Mouse (Mus musculus) limb, embryonic 15.5 days (tissue): ENCODE data around the gene St6galnac5. TPM values are rescaled to one million over a fixed set of nuclear protein-coding genes. Genes with fewer than 3 reads are reported as not detected.

Experiments used
- ATAC-seq: fragments of 200-750 bp; cut with Nextera tagmentation; 2 replicates; pipeline ENCODE4 v1.8.0; 2017; ENCODE audit warnings: low read depth, moderate TSS enrichment; ENCODE audit not compliant: insufficient number of reproducible peaks, low FRiP score, low TSS enrichment
- H3K27ac ChIP-seq: fragments of 300-500 bp; sonication (generic); 2 replicates; pipeline ENCODE4 v1.5.1; 2015; ENCODE audit warnings: moderate library complexity, mild to moderate bottlenecking, inconsistent platforms
- H3K27me3 ChIP-seq: fragments of 300-500 bp; sonication (generic); 2 replicates; pipeline ENCODE4 v1.6.1; 2015; ENCODE audit warnings: inconsistent platforms
- H3K36me3 ChIP-seq: fragments of 300-500 bp; sonication (generic); 2 replicates; pipeline ENCODE4 v1.6.1; 2015; ENCODE audit warnings: inconsistent platforms
- H3K4me1 ChIP-seq: fragments of 300-500 bp; sonication (generic); 2 replicates; pipeline ENCODE4 v1.6.1; 2015; ENCODE audit warnings: inconsistent platforms
- H3K4me2 ChIP-seq: fragments of 300-500 bp; sonication (generic); 2 replicates; pipeline ENCODE4 v1.6.1; 2015; ENCODE audit warnings: mild to moderate bottlenecking, inconsistent platforms
- H3K4me3 ChIP-seq: fragments of 300-500 bp; sonication (generic); 2 replicates; pipeline ENCODE4 v1.5.1; 2015; ENCODE audit warnings: mild to moderate bottlenecking, inconsistent platforms
- H3K9ac ChIP-seq: fragments of 300-500 bp; sonication (generic); 2 replicates; pipeline ENCODE4 v1.6.1; 2015; ENCODE audit warnings: inconsistent platforms
- H3K9me3 ChIP-seq: fragments of 300-500 bp; sonication (generic); 2 replicates; pipeline ENCODE4 v1.6.1; 2016; ENCODE audit warnings: inconsistent platforms
- WGBS: fragments of 180-500 bp; shearing (Covaris S2); methylation state at CpG from one replicate; pipeline ENCODE4 v1.1.7; 2015; 5-methylcytosine and 5-hydroxymethylcytosine counted together
- polyA plus RNA-seq: library from polyadenylated mRNA; unstranded; fragments of >200 nt; fragmentation: Nextera tagmentation; extraction: Ambion mirVana; gene quantifications from 2 replicates; pipeline ENCODE4 v1.2.1, GENCODE M21; 2015

Gene St6galnac5
- polyA plus RNA-seq, 1 experiment from 2014 or later, result 1.3 TPM

DNA sequence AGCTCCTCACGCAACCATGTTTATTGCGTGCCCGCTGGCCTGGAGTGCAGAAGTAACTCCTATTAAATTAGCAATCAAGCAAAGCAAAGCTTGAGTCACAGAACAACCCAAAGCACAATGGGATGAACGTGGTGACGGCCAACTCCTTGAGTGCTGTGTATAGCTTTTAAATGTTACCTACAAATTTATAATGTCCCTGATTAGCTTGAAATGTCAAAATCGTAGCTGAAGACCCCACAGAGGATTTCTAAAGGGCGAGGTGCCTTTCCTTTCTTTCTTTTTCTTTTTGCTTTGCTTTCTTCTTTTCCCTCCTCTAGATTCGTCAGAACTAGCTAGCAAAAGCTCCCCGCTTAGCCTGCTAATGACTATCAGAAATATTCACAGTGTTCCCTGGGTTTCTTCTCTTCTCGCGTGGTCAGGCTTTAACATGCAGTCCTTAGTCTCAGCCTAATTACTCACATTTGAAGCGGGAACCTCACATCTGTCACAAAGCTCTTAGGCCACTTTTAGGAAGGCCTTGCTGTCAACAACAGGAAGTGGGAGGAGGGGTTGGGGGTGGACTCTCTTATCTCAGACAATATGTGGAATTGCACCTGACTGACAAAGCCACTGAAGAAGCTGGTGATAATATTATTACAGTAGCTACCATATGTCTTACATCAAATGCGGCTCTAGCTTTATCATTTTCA lies 53.6 kb downstream of the St6galnac5 start:
- Histone ChIP-seq H3K27ac (no peak overlapping the region), H3K9ac (no peak overlapping the region), H3K4me1 (0 out of 2 replicates have a peak, but pooled peaks cover 7% of the 10 kb centered on the region), H3K4me2 (no peak overlapping the region), H3K27me3 (no peaks in the 10 kb centered on the region), H3K36me3 (no peaks in the 10 kb centered on the region), H3K9me3 (no peaks in the 10 kb centered on the region), H3K4me3 (no peak overlapping the region)
- ATAC-seq, result no peak
- 43% methylated on average over 13 of the region's 13 CpGs for WGBS

DNA sequence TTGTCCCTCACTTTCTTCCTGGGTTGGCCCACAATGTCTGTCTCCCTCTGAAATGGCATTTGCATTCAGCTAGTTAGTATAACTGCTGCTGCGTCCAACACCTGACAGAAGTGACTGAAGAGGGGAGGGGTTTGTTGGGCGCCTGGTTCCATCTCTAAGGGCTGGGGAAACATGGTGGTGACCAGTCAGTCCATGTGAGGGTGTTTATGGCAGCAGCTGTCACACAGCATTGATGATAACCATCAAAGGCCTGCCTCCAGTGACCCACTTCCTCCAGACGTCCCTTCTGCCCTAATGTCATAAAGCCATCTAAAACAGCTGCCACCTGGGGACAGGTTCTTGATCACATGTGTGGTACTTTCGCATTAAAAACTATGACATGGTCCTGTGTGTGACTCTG lies 55.9 kb downstream of the St6galnac5 start:
- Histone ChIP-seq H3K4me3 (no peak overlapping the region), H3K9me3 (no peaks in the 10 kb centered on the region), H3K36me3 (no peaks in the 10 kb centered on the region), H3K4me2 (no peak overlapping the region), H3K27ac (no peak overlapping the region), H3K4me1 (0 out of 2 replicates have a peak, but pooled peaks cover 7% of the 10 kb centered on the region), H3K27me3 (no peaks in the 10 kb centered on the region), H3K9ac (no peak overlapping the region)
- WGBS, result 39% methylated on average over 4 of the region's 4 CpGs
- ATAC-seq, result no peak

DNA sequence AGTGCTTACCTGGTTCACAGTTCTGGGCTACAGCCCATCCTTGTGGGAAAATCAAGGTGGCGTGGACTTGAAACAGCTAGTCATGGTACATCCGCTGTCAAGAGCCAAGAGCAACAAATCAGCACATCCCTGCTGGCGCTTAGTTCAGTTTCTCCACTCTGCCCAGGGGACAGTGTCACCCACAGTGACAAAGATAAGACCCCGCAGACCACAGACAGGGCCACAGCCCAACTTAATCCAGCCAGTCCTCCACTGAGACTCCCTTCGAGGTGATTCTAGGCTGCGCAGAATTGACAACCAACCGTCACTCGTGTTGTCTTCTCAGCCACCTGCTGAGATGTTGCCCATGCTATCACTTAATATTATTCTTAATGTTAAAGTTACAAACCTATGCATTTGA lies 56.7 kb downstream of the St6galnac5 start:
- no peaks in the 10 kb centered on the region for H3K9me3 ChIP-seq
- no peak overlapping the region for H3K4me2 ChIP-seq
- no peaks in the 10 kb centered on the region for H3K27me3 ChIP-seq
- 0 out of 2 replicates have a peak, but pooled peaks cover 7% of the 10 kb centered on the region for H3K4me1 ChIP-seq
- no peaks in the 10 kb centered on the region for H3K36me3 ChIP-seq
- no peak overlapping the region for H3K4me3 ChIP-seq
- no peak overlapping the region for H3K27ac ChIP-seq
- ATAC-seq, result no peak
- WGBS, result 93% methylated on average over 8 of the region's 8 CpGs
- H3K9ac ChIP-seq, result no peak overlapping the region

DNA sequence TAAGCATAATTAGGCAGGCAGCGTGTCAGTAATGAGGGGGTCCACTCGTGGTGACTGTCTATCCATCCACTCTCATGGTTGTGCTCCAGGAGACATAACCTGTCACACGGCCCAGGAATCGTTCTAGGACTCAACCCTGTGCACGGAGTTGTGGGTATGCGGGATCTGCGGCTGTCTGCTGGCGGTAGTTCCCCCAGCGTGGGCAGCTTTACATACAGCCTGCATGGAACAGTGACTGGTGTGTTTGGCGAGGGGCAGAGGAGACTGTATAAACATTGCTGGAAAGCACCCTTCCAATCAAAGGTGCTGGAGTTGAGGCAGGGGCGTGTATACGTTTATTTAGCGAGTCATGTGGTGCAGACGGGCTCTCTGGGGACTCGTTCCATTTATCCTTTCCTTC lies 58.5 kb downstream of the St6galnac5 start:
- ATAC-seq, result no peak
- Histone ChIP-seq H3K27ac (no peak overlapping the region), H3K4me2 (no peak overlapping the region)

DNA sequence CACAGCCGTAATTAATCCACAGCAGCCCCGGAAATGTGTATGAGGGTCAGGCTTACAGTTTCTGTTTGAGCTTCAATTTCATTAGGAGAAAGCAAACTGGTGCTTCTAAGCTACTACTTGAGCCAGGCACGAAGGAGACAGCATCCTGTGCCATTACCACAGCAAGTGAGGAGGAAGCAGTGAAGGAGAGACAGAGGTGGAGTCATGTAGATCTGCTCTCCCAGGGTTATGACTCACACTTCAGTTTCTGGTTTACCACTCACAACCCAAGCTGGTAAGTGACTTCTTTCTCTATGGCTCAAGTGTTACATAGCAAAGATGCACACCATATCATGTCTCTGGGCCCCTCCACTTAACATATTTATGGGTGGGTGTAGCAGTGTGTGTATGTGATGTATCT lies 61.7 kb downstream of the St6galnac5 start:
- no peak overlapping the region for H3K9ac ChIP-seq
- H3K36me3 ChIP-seq, result no peaks in the 10 kb centered on the region
- H3K4me3 ChIP-seq, result no peak overlapping the region
- no peak for ATAC-seq
- no peak overlapping the region for H3K4me2 ChIP-seq
- WGBS, result 57% methylated on average over 3 of the region's 3 CpGs
- no peaks in the 10 kb centered on the region; the same call in 1 of the 2 replicates for H3K4me1 ChIP-seq
- H3K27me3 ChIP-seq, result no peaks in the 10 kb centered on the region
- no peak overlapping the region for H3K27ac ChIP-seq
- H3K9me3 ChIP-seq, result no peaks in the 10 kb centered on the region

More for the DNA sequence above, 58.5 kb downstream of the St6galnac5 start:
- Histone ChIP-seq H3K9ac (no peak overlapping the region), H3K36me3 (no peaks in the 10 kb centered on the region), H3K9me3 (no peaks in the 10 kb centered on the region), H3K4me3 (no peak overlapping the region), H3K27me3 (no peaks in the 10 kb centered on the region), H3K4me1 (no peaks in the 10 kb centered on the region; the same call in 1 of the 2 replicates)
- WGBS, result 65% methylated on average over 15 of the region's 15 CpGs

DNA sequence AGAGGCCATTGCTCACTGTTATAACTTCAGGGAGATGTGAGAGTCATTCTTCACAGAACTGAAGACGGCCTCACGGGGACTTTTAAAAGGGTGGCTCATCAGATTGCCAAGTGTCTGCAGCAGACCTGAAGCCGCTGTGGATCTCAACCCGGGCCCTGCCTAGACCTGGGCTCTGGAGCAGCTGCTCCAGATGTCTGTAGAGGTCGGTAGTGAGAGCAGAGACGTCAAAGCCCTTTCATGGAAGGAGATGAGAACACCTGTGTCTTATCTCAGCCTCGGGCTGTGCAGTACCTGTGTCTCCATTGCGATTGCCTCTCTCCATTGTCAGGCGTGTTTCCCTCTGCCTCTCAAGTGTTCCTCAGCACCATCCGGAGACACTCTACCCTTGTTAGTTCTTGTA lies 62.9 kb downstream of the St6galnac5 start:
- Histone ChIP-seq H3K4me2 (no peak overlapping the region), H3K36me3 (no peaks in the 10 kb centered on the region), H3K27me3 (no peaks in the 10 kb centered on the region), H3K9me3 (no peaks in the 10 kb centered on the region), H3K27ac (no peak overlapping the region), H3K4me1 (no peaks in the 10 kb centered on the region; the same call in 1 of the 2 replicates), H3K4me3 (no peak overlapping the region), H3K9ac (no peak overlapping the region)
- ATAC-seq, result no peak
- WGBS, result 61% methylated on average over 10 of the region's 10 CpGs

DNA sequence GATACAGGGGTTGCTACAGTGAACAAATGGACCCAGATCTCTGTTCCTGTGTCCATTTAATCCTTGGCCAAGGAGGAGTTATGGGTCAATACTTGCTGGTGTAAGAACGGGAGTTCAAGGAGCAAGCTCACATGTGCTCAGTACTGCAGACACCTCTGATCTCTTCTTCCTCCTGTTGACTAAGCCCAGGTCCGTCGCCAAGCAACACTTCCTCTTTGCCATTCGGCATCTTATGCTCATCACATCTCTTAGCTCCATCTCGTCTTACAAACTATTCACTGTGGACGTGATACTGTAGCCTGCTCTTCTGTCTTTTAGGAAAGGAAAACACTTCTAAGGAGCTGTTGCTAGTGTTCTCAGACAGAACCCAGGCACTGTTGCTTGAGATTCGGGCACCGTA lies 64.5 kb downstream of the St6galnac5 start:
- Histone ChIP-seq H3K9me3 (no peaks in the 10 kb centered on the region), H3K27me3 (no peaks in the 10 kb centered on the region), H3K36me3 (no peaks in the 10 kb centered on the region), H3K4me1 (no peaks in the 10 kb centered on the region; the same call in 1 of the 2 replicates), H3K4me2 (no peak overlapping the region), H3K9ac (no peak overlapping the region), H3K27ac (no peak overlapping the region), H3K4me3 (no peak overlapping the region)
- ATAC-seq, result no peak
- WGBS, result 65% methylated on average over 8 of the region's 8 CpGs

DNA sequence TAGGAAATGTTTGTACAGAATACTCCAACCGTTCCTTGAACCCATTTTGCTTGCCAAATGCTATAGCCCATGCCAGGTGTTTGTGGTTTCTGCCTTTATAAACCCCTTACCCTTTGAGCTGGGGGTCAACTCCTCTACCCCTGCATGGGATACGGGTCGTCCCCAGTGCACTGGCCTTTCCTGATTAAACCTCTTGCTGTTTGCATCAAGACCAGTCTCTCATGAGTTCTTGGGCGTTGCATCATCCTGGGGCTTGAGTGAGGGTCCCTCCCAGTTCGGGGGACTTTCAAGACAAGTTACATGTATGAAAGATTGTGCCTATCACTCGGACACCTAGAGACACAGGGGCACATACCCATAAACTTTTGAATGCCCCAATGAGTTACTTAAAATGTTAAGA lies 67.7 kb downstream of the St6galnac5 start:
- no peak overlapping the region for H3K4me3 ChIP-seq
- no peak overlapping the region for H3K27ac ChIP-seq
- WGBS, result 89% methylated on average over 6 of the region's 6 CpGs
- ATAC-seq, result no peak
- H3K36me3 ChIP-seq, result no peaks in the 10 kb centered on the region
- H3K9ac ChIP-seq, result no peak overlapping the region
- no peaks in the 10 kb centered on the region for H3K27me3 ChIP-seq
- H3K9me3 ChIP-seq, result no peaks in the 10 kb centered on the region
- H3K4me1 ChIP-seq, result no peaks in the 10 kb centered on the region
- H3K4me2 ChIP-seq, result no peak overlapping the region

DNA sequence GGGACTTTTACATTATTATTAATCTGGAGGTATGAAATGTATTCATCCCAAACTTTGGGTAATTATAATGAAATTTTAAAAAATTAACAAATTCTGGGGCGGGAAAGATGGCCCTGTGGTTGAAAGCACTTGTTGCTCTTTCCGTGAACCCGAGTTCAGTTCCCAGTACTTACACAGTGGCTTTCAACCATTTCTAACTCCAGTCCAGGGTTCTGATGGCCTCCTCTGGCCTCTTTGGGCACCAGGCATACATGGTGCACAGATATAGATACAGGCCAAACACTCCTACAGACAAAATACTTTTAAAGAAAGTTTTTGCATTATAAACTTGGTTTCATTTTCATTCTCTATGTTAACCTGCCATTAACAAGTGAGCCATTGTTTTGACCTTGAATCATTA lies 68.4 kb downstream of the St6galnac5 start:
- H3K9ac ChIP-seq, result no peak overlapping the region
- WGBS, result 93% methylated on average over 3 of the region's 3 CpGs
- no peak for ATAC-seq
- H3K4me2 ChIP-seq, result no peak overlapping the region
- H3K27ac ChIP-seq, result no peak overlapping the region
- H3K4me1 ChIP-seq, result no peaks in the 10 kb centered on the region
- H3K9me3 ChIP-seq, result no peaks in the 10 kb centered on the region
- no peak overlapping the region for H3K4me3 ChIP-seq
- H3K36me3 ChIP-seq, result no peaks in the 10 kb centered on the region
- H3K27me3 ChIP-seq, result no peaks in the 10 kb centered on the region

DNA sequence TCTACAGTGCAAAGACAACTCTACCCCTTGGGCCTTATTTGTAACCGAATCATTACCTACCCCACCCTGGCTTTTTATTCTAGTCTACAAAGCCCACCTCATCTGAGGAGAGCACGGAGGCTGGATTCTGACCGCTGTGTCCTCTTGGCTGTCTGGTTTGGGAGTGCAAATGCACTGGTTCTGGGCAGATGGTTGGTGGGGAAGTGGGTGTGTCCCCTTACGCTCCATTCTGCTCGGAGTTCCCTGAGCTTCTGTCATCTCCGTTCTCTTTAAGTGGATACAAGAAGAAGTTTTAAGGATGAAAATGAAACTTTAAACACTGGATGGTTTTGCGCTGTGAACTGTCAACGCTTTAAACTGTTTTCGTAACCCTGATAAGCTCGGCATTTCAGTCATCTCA lies 68.9 kb downstream of the St6galnac5 start:
- WGBS, result 93% methylated on average over 10 of the region's 10 CpGs
- no peaks in the 10 kb centered on the region for H3K36me3 ChIP-seq
- no peak overlapping the region for H3K27ac ChIP-seq
- no peak overlapping the region for H3K4me3 ChIP-seq
- no peak overlapping the region for H3K4me2 ChIP-seq
- ATAC-seq, result no peak
- H3K27me3 ChIP-seq, result no peaks in the 10 kb centered on the region
- H3K9me3 ChIP-seq, result no peaks in the 10 kb centered on the region
- H3K9ac ChIP-seq, result no peak overlapping the region
- no peaks in the 10 kb centered on the region for H3K4me1 ChIP-seq

DNA sequence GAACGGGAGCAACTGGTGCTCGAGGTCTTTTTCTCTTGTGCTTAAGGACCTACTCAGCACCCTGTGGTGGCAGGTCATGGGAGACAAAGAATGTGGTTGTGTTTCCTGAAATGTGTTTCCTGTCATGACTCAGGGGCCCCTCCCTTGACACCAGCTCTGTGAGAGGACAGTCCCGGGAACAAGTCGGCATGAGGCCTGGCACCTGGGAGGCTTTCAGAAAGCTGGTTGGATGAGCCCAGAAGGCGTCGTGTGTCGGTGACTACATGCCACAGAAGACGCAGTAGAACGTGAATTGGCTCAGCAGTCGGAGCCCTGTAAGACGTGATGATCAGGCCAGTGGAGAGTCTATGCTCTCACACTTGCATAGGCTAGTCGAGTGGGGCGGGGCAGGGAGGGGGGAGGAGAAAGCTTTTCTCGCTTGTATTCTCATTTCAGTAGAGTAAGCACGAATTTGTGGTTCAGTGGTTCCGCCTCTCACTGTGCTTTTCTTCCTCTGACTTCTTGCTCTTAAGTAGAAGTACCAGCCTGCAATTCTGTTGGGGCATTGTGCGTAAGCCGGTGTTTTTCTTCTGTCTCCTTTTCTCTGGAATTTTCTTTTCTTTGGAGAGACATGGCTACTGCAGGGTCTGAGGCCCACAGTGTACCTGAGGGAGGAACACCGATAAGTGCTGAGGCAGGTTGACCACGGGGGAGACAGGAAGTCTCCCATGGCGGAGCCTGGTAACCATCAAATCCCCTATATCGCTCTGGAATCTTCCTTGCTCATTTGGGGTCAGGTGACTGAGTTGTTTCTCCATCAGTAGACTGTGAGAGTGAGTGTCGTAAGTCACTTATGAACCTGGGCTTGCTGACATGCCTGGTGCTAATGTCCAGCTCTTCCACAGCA lies 69.6 kb downstream of the St6galnac5 start:
- Histone ChIP-seq H3K4me3 (no peak overlapping the region), H3K4me1 (no peaks in the 10 kb centered on the region), H3K9me3 (no peaks in the 10 kb centered on the region), H3K27me3 (no peaks in the 10 kb centered on the region), H3K9ac (no peak overlapping the region), H3K4me2 (no peak overlapping the region), H3K36me3 (no peaks in the 10 kb centered on the region), H3K27ac (no peak overlapping the region)
- no peak for ATAC-seq
- WGBS, result 83% methylated on average over 23 of the region's 23 CpGs

DNA sequence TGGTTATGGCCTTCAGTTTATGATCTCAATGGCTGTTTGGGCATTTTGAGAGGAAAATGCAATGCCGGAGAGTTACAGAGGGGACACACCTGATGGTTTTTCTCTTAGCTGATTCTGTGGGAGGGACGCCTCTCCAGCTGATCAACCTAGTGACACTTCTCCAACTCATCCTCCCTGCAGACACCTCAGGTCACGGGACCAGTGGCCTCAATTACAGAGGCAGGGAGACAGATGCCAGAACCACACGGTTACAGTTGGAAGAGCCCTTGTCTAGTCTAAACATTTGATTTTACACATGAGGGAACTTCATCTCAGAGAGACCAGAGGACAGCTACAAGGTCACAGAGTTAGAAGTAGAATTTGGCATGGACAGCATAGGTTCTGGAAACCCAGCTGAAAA lies 70.5 kb downstream of the St6galnac5 start:
- ATAC-seq, result no peak
- WGBS, result 87% methylated on average over 4 of the region's 4 CpGs
- H3K4me3 ChIP-seq, result no peak overlapping the region
- H3K27me3 ChIP-seq, result no peaks in the 10 kb centered on the region
- H3K9me3 ChIP-seq, result no peaks in the 10 kb centered on the region
- no peaks in the 10 kb centered on the region for H3K4me1 ChIP-seq
- no peaks in the 10 kb centered on the region for H3K36me3 ChIP-seq
- H3K9ac ChIP-seq, result no peak overlapping the region
- no peak overlapping the region for H3K4me2 ChIP-seq
- H3K27ac ChIP-seq, result no peak overlapping the region
